Mouse (Mus musculus) forebrain, embryonic 16.5 days (tissue): Measurements from ENCODE around the gene Brk1. TPM values are rescaled to one million over a fixed set of nuclear protein-coding genes. Genes with fewer than 3 reads are reported as not detected.

Source experiments
- ATAC-seq: fragments of 200-750 bp; cut with Nextera tagmentation; 2 replicates; pipeline ENCODE4 v1.8.0; 2017; ENCODE audit warnings: mild to moderate bottlenecking, moderate library complexity
- H3K27ac ChIP-seq: fragments of 300-500 bp; sonication (generic); 2 replicates; pipeline ENCODE4 v1.5.1; 2014; ENCODE audit warnings: low read length, control low read depth
- H3K27me3 ChIP-seq: fragments of 300-500 bp; sonication (generic); replicated peaks from 2 replicates; pipeline ENCODE4 v1.6.1; 2014; ENCODE audit warnings: low read length; ENCODE audit not compliant: control insufficient read depth, insufficient read depth
- H3K36me3 ChIP-seq: fragments of 300-500 bp; sonication (generic); 2 replicates; pipeline ENCODE4 v1.6.1; 2014; ENCODE audit not compliant: control insufficient read depth, insufficient read depth
- H3K4me1 ChIP-seq: fragments of 300-500 bp; sonication (generic); replicated peaks from 2 replicates; pipeline ENCODE4 v1.6.1; 2014; ENCODE audit warnings: low read length; ENCODE audit not compliant: control insufficient read depth, insufficient read depth
- H3K4me2 ChIP-seq: fragments of 300-500 bp; sonication (generic); 2 replicates; pipeline ENCODE4 v1.6.1; 2014; ENCODE audit warnings: mild to moderate bottlenecking, low read length, control low read depth
- H3K4me3 ChIP-seq: fragments of 300-500 bp; sonication (generic); replicated peaks from 2 replicates; pipeline ENCODE4 v1.5.1; 2014; ENCODE audit warnings: mild to moderate bottlenecking, low read length, control low read depth
- H3K9ac ChIP-seq: fragments of 300-500 bp; sonication (generic); replicated peaks from 2 replicates; pipeline ENCODE4 v1.6.1; 2014; ENCODE audit warnings: low read depth, low read length, control low read depth
- H3K9me3 ChIP-seq: fragments of 300-500 bp; sonication (generic); 2 replicates; pipeline ENCODE4 v1.6.1; 2016; ENCODE audit warnings: low read length; ENCODE audit not compliant: control insufficient read depth
- WGBS: fragments of 180-500 bp; shearing (Covaris S2); extraction: QIAGEN DNeasy Blood & Tissue Kit; methylation state at CpG from one replicate; pipeline ENCODE4 v1.1.7; 2014; 5-methylcytosine and 5-hydroxymethylcytosine counted together
- polyA plus RNA-seq: library from polyadenylated mRNA; unstranded; fragments of >200 nt; fragmentation: Nextera tagmentation; extraction: Ambion mirVana; gene quantifications from 2 replicates; pipeline ENCODE4 v1.2.1, GENCODE M21; 2015

Brk1 gene
- polyA plus RNA-seq: 231 and 240 TPM in 2 replicates

GRCm38 (mm10) chr6:113604432-113605223 lies at the start of gene Brk1:
TSS of gene Brk1 (plus strand) at chr6:113604772.
- Histone ChIP-seq H3K4me1 (peaks cover 22% of the 10 kb centered on the region), H3K9ac (peak within 1 kb of the TSS; percentile 87), H3K27me3 (no peaks in the 10 kb centered on the region), H3K4me3 (peak within 1 kb of the TSS; percentile 88), H3K4me2 (peak within 1 kb of the TSS; percentile 82), H3K36me3 (no peaks in the 10 kb centered on the region; the same call in 1 of the 2 replicates), H3K27ac (peak within 1 kb of the TSS; percentile 49; the same call in 1 of the 2 replicates), H3K9me3 (no peaks in the 10 kb centered on the region)
- ATAC-seq: peak; percentile 95
- WGBS: under 1% methylated on average over 51 of the region's 65 CpGs

- 65% methylated on average over 6 of the region's 6 CpGs for WGBS
- Histone ChIP-seq H3K4me1 (no peaks in the 10 kb centered on the region), H3K36me3 (no peaks in the 10 kb centered on the region), H3K4me3 (no peak overlapping the region), H3K27ac (no peak overlapping the region), H3K27me3 (no peaks in the 10 kb centered on the region), H3K9ac (no peak overlapping the region), H3K4me2 (no peak overlapping the region), H3K9me3 (no peaks in the 10 kb centered on the region)
- ATAC-seq: no peak
These were observed 44.8 kb upstream of the Brk1 start for GRCm38 (mm10) chr6:113559736-113560135.

DNA sequence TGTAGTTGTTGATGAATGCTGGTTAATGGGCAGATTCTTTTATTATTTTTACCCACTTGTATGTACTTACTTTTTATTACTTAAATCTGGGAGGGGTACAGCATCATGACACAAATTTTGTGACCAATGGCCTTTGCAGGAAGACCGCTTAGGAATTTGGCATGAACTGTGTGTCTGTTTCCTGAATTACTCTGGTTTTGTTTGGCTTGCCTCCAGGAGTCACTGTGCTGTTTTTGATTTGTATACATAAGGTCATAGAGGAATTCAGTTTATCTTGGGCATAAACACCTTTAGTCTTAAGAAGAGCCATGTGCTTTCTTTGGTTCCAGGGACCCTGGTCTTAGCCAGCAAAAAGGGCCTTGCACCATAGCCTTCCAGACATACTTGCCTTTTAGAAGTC lies 40.0 kb upstream of the Brk1 start:
- Histone ChIP-seq H3K36me3 (no peaks in the 10 kb centered on the region), H3K27me3 (no peaks in the 10 kb centered on the region), H3K9me3 (no peaks in the 10 kb centered on the region), H3K9ac (no peak overlapping the region), H3K27ac (no peak overlapping the region), H3K4me3 (no peak overlapping the region), H3K4me2 (no peak overlapping the region), H3K4me1 (no peaks in the 10 kb centered on the region)
- 97% methylated on average over 1 of the region's 1 CpGs for WGBS
- ATAC-seq: no peak

- WGBS: 91% methylated on average over 6 of the region's 6 CpGs
- H3K4me1 ChIP-seq: no peaks in the 10 kb centered on the region
- H3K9ac ChIP-seq: no peak overlapping the region
- H3K27ac ChIP-seq: no peak overlapping the region
- no peak for ATAC-seq
- H3K4me2 ChIP-seq: no peak overlapping the region
- no peaks in the 10 kb centered on the region for H3K27me3 ChIP-seq
- H3K36me3 ChIP-seq: no peaks in the 10 kb centered on the region
- no peaks in the 10 kb centered on the region for H3K9me3 ChIP-seq
- H3K4me3 ChIP-seq: no peak overlapping the region
These were observed 28.5 kb upstream of the Brk1 start for GRCm38 (mm10) chr6:113576044-113576443.

DNA sequence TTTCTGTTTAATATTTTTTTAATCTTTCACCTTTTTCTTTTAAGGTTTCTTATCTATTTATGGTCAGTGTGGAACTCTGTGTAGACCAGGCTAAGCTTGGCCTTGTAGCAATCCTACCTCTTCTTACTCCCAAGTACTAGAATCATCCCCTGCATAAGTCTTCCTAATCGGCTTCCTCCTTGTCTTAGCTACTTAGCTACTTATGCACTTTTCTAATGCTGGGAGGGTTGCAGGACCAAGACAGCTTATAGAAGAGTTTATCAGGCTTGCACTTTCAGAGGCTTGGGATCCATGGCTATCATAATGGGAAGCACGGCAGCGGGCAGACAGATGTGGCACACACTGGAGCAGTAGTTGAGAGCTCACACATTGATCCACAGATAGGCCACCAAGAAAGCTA lies 25.3 kb upstream of the Brk1 start:
- H3K4me1 ChIP-seq: no peaks in the 10 kb centered on the region
- ATAC-seq: no peak
- H3K27me3 ChIP-seq: no peaks in the 10 kb centered on the region
- H3K9me3 ChIP-seq: no peaks in the 10 kb centered on the region
- H3K4me3 ChIP-seq: no peak overlapping the region
- H3K9ac ChIP-seq: no peak overlapping the region
- 97% methylated on average over 3 of the region's 3 CpGs for WGBS
- no peak overlapping the region for H3K4me2 ChIP-seq
- no peak overlapping the region for H3K27ac ChIP-seq
- no peaks in the 10 kb centered on the region for H3K36me3 ChIP-seq

DNA sequence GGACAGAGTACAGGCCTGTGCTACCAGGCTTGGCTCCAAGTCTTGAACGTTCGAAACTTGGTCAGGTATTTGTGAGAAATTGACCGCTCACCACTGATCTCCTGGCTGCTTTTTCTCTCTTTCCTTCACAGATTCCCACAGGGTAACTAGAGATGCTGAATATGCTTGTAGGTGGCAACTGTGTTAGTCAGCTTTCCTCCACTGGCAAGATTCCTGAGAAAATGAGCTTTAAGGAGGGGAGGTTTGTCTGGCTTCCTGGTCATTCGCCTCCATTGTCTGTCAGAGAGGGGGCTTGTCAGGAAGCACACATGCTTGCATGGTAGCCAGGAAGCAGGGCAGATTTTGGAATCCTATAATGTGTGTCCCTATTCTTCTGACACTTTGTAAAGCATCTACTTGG lies 21.5 kb upstream of the Brk1 start:
- H3K9me3 ChIP-seq: no peaks in the 10 kb centered on the region

GRCm38 (mm10) chr6:113585065-113585464 lies 19.5 kb upstream of the Brk1 start:
- H3K9me3 ChIP-seq: no peaks in the 10 kb centered on the region
- no peaks in the 10 kb centered on the region for H3K27me3 ChIP-seq
- H3K4me1 ChIP-seq: no peaks in the 10 kb centered on the region
- no peak overlapping the region for H3K4me2 ChIP-seq
- H3K9ac ChIP-seq: no peak overlapping the region
- no peak overlapping the region for H3K4me3 ChIP-seq
- no peaks in the 10 kb centered on the region for H3K36me3 ChIP-seq
- ATAC-seq: no peak
- H3K27ac ChIP-seq: no peak overlapping the region
- 94% methylated on average over 5 of the region's 5 CpGs for WGBS

More for the DNA sequence above, 21.5 kb upstream of the Brk1 start:
- Histone ChIP-seq H3K4me3 (no peak overlapping the region), H3K36me3 (no peaks in the 10 kb centered on the region), H3K9ac (no peak overlapping the region), H3K4me2 (no peak overlapping the region), H3K27ac (no peak overlapping the region), H3K27me3 (no peaks in the 10 kb centered on the region), H3K4me1 (no peaks in the 10 kb centered on the region)
- ATAC-seq: no peak
- 97% methylated on average over 4 of the region's 4 CpGs for WGBS

DNA sequence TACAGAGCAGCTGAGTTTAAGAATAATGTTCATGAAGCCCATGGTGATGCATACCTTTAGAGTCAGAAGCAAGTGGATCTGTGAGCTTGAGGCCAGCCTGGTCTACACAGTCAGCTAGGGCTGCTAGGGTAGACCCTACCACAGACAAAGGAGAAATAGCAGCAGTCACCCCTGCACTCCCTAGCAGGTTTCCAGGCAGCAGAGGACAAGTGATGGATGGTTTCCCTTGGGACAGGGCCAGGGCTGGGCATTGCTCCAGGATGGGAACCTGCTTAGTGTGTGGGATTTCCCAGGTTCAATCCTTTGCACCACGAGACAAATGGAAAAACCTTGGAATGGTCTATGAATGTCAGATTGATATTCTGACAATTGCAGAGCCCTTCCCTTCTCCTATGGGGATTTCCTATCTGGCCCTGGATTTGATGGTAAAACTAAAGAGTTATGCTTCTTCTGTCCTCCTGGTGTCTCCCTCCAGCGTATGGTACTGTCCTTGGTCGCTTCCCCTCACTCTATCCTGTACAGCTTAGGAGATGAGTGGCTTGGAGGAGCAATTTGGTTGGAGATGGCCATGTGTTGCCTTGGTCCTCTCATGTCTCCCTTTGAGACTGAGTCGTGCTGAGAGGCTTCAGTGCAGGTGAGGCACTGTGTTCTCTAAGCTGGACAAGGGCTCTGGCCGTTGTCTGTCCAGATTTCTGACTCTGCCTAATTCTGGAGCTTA lies 17.9 kb upstream of the Brk1 start:
- Histone ChIP-seq H3K4me2 (no peak overlapping the region), H3K4me3 (no peak overlapping the region), H3K36me3 (no peaks in the 10 kb centered on the region), H3K4me1 (no peaks in the 10 kb centered on the region), H3K9ac (no peak overlapping the region), H3K27ac (no peak overlapping the region), H3K27me3 (no peaks in the 10 kb centered on the region), H3K9me3 (no peaks in the 10 kb centered on the region)
- ATAC-seq: no peak
- 63% methylated on average over 5 of the region's 5 CpGs for WGBS

GRCm38 (mm10) chr6:113592637-113593036 lies 11.9 kb upstream of the Brk1 start:
- Histone ChIP-seq H3K9me3 (no peaks in the 10 kb centered on the region), H3K27ac (no peak overlapping the region), H3K4me1 (no peaks in the 10 kb centered on the region), H3K4me2 (no peak overlapping the region), H3K36me3 (no peaks in the 10 kb centered on the region), H3K9ac (no peak overlapping the region), H3K27me3 (no peaks in the 10 kb centered on the region), H3K4me3 (no peak overlapping the region)
- WGBS: 90% methylated on average over 2 of the region's 2 CpGs
- no peak for ATAC-seq
